Mouse (Mus musculus): ENCODE data around the gene Gpatch1. TPM values are rescaled to one million over a fixed set of nuclear protein-coding genes. Genes with fewer than 3 reads are reported as not detected.
"Not testable (repeated sequence)": the region's sequence is repeated elsewhere in the genome, so short reads cannot be mapped to it uniquely, and the experiment has no call there.

The Gpatch1 gene
- total RNA-seq, 2 experiments from 2014 or later: 10.9 to 15.4 TPM

- intact Hi-C loops (cut with DNase I): loop anchor here (1.0 kb wide), 2 partner anchors 15 to 60 kb away; partner anchors contain the start of gene Gpatch1
- peak in 1 of 2 experiments; percentile 49 for DNase-seq
Measured at GRCm38 (mm10) chr7:35333231-35333651, 15.0 kb upstream of the Gpatch1 start.

GRCm38 (mm10) chr7:35331590-35331989, 13.3 kb upstream of the Gpatch1 start:
- intact Hi-C loops (cut with DNase I): no loop called here
- no peak for DNase-seq

GRCm38 (mm10) chr7:35322732-35323420, 4.6 kb upstream of the Gpatch1 start:
- intact Hi-C loops (cut with DNase I): no loop called here
- no peak for DNase-seq

GRCm38 (mm10) chr7:35322161-35322560, 3.9 kb upstream of the Gpatch1 start:
- DNase-seq: no peak
- intact Hi-C loops (cut with DNase I): no loop called here

GRCm38 (mm10) chr7:35319755-35320154, 1.5 kb upstream of the Gpatch1 start:
- intact Hi-C loops (cut with DNase I): loop anchor here (2.0 to 5.0 kb wide), 3 partner anchors 78 to 238 kb away; partner anchors contain the start of genes Cep89, Faap24 and Nudt19
- DNase-seq: no peak

GRCm38 (mm10) chr7:35319221-35319620, 981 bp upstream of the Gpatch1 start:
- not testable (repeated sequence) for DNase-seq
- intact Hi-C loops (cut with DNase I): loop anchor here (2.0 to 5.0 kb wide), 3 partner anchors 78 to 238 kb away; partner anchors contain the start of genes Cep89, Faap24 and Nudt19

GRCm38 (mm10) chr7:35314156-35314555, 4.1 kb downstream of the Gpatch1 start:
- no peak for DNase-seq
- intact Hi-C loops (cut with DNase I): no loop called here

GRCm38 (mm10) chr7:35311214-35311613, 7.0 kb downstream of the Gpatch1 start:
- intact Hi-C loops (cut with DNase I): no loop called here
- DNase-seq: no peak

- DNase-seq: no peak
- intact Hi-C loops (cut with DNase I): no loop called here
Measured at GRCm38 (mm10) chr7:35300792-35301191, 17.4 kb downstream of the Gpatch1 start.

GRCm38 (mm10) chr7:35299656-35300055, 18.6 kb downstream of the Gpatch1 start:
- no peak for DNase-seq
- intact Hi-C loops (cut with DNase I): loop anchor here (2.0 kb wide), 1 partner anchor 93 kb away; no protein-coding TSS in a partner anchor

- intact Hi-C loops (cut with DNase I): loop anchor here (2.0 kb wide), 1 partner anchor 95 kb away; no protein-coding TSS in a partner anchor
- no peak for DNase-seq
Measured at GRCm38 (mm10) chr7:35297886-35298285, 20.4 kb downstream of the Gpatch1 start.

- intact Hi-C loops (cut with DNase I): no loop called here
- no peak for DNase-seq
Measured at GRCm38 (mm10) chr7:35295631-35296030, 22.6 kb downstream of the Gpatch1 start.

- intact Hi-C loops (cut with DNase I): no loop called here
- DNase-seq: no peak
Measured at GRCm38 (mm10) chr7:35293464-35293863, 24.8 kb downstream of the Gpatch1 start.

- intact Hi-C loops (cut with DNase I): no loop called here
- no peak for DNase-seq
Measured at GRCm38 (mm10) chr7:35278933-35279332, 39.3 kb downstream of the Gpatch1 start.

GRCm38 (mm10) chr7:35277433-35277832, 40.8 kb downstream of the Gpatch1 start:
- DNase-seq: no peak
- intact Hi-C loops (cut with DNase I): no loop called here

GRCm38 (mm10) chr7:35269443-35270024, 48.7 kb downstream of the Gpatch1 start:
- peak; percentile 28 to 42 for DNase-seq
- intact Hi-C loops (cut with DNase I): no loop called here

- intact Hi-C loops (cut with DNase I): no loop called here
Measured at GRCm38 (mm10) chr7:35267841-35268240, 50.4 kb downstream of the Gpatch1 start.

GRCm38 (mm10) chr7:35266666-35267065, 51.6 kb downstream of the Gpatch1 start:
- no peak for DNase-seq
- intact Hi-C loops (cut with DNase I): no loop called here

More at GRCm38 (mm10) chr7:35267841-35268240, 50.4 kb downstream of the Gpatch1 start:
- DNase-seq: no peak

- intact Hi-C loops (cut with DNase I): loop anchor here (1.0 to 5.0 kb wide), 4 partner anchors 77 to 587 kb away; partner anchors contain the start of genes Cebpa and Slc7a10
- peak; percentile 41 to 54 for DNase-seq
Measured at GRCm38 (mm10) chr7:35264746-35265145, 53.5 kb downstream of the Gpatch1 start.

- intact Hi-C loops (cut with DNase I): loop anchor here (1.0 to 5.0 kb wide), 4 partner anchors 77 to 587 kb away; partner anchors contain the start of genes Cebpa and Slc7a10
- DNase-seq: no peak
Measured at GRCm38 (mm10) chr7:35263595-35264489, 54.4 kb downstream of the Gpatch1 start.

Data from heart, postnatal 36 days (tissue).